In the genomic region with DNA sequence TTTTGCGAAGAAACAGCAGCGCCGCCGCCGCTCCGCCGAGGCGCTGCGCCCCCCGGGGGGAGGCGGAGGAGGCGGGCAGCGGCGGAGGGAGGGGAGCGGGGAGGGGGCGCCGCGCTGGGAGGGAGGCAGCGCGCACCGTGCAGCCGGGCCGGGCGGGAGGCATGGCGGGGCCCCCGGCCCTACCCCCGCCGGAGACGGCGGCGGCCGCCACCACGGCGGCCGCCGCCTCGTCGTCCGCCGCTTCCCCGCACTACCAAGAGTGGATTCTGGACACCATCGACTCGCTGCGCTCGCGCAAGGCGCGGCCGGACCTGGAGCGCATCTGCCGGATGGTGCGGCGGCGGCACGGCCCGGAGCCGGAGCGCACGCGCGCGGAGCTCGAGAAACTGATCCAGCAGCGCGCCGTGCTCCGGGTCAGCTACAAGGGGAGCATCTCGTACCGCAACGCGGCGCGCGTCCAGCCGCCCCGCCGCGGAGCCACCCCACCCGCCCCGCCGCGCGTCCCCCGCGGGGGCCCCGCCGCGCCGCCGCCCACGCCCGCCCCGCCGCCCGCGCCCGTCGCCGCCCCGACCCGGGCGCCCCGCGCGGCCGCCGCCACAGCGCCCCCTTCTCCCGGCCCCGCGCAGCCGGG, we compare ENCODE assay signal across 7 mouse cellular contexts. TPM values are rescaled to one million over a fixed set of nuclear protein-coding genes. Genes with fewer than 3 reads are reported as not detected.
DNase-seq lines count a peak whose midpoint lies in the region; TF ChIP-seq lines count a peak whose summit lies in the region.

Gene Samd1 (plus strand): TSS at position 162 of the 631 bp plus-strand sequence.

- peak; percentile 58 for DNase-seq in MEL (ENCODE audit: low read depth, low spot score)
- DNase-seq in adrenal gland, postnatal 4 days (ENCODE audit: low spot score in 2 of 2) = no peak
- DNase-seq in forebrain, embryonic 10.5 days (ENCODE audit: extremely low spot score, low spot score) = peak; percentile 52
- no peak for DNase-seq in heart, postnatal 25 days (ENCODE audit: low spot score)
- DNase-seq in layer of hippocampus, postnatal 14 days (ENCODE audit: low spot score in 2 of 2) = peak in 1 of 2 experiments; percentile 52
- peak; percentile 63 to 79 for DNase-seq in lung, postnatal 4 days
- DNase-seq in right cerebral cortex, postnatal 4 days = peak; percentile 68

- H3K79me2 ChIP-seq in MEL (ENCODE audit: control insufficient read depth, insufficient read depth, low read length, poor library complexity) = peaks cover 20% of the 10 kb centered on the region

- TF ChIP-seq CTCF in MEL (IDR thresholded peaks at IDR 0.05 in 2 of 3, conservative IDR thresholded peaks at IDR 0.05 in 1 of 3; ENCODE audit: control insufficient read depth in 1 of 3, insufficient read depth in 1 of 3, low read depth in 2 of 3, low read length in 3 of 3, poor library complexity in 1 of 3, severe bottlenecking in 1 of 3) = no peak

- no peak for TF ChIP-seq EP300 in MEL (IDR thresholded peaks at IDR 0.05; ENCODE audit: low read depth in 1 of 2, low read length in 2 of 2)

- 5% methylated on average over 81 of the region's 112 CpGs for WGBS in forebrain, embryonic 10.5 days

- H3K4me1 ChIP-seq in MEL (ENCODE audit: control insufficient read depth in 1 of 2, insufficient read depth in 2 of 2, low read length in 2 of 2) = peaks cover 4 to 16% of the 10 kb centered on the region in 2 experiments
- H3K4me1 ChIP-seq in forebrain, embryonic 10.5 days = peaks cover 47% of the 10 kb centered on the region

- H3K27me3 ChIP-seq in MEL (ENCODE audit: control insufficient read depth in 1 of 2, insufficient read depth in 2 of 2, low read length in 2 of 2) = no peaks in the 10 kb centered on the region
- peaks cover 43% of the 10 kb centered on the region for H3K27me3 ChIP-seq in forebrain, embryonic 10.5 days (ENCODE audit: poor library complexity, severe bottlenecking)

- H3K9me3 ChIP-seq in MEL (replicated peaks; ENCODE audit: insufficient read depth, low read length) = no peaks in the 10 kb centered on the region
- H3K9me3 ChIP-seq in forebrain, embryonic 10.5 days = no peaks in the 10 kb centered on the region

- H3K4me3 ChIP-seq in MEL (ENCODE audit: control insufficient read depth in 1 of 2, insufficient read depth in 1 of 2, low read depth in 2 of 2, low read length in 2 of 2) = peak within 1 kb of the TSS; percentile 83 to 98
- peak within 1 kb of the TSS; percentile 85 for H3K4me3 ChIP-seq in forebrain, embryonic 10.5 days

- peaks cover 3 to 9% of the 10 kb centered on the region in 2 experiments; a peak in 2 of 4 replicates for H3K36me3 ChIP-seq in MEL (ENCODE audit: control insufficient read depth in 1 of 2, insufficient read depth in 2 of 2, low read length in 2 of 2)
- peaks cover 65% of the 10 kb centered on the region for H3K36me3 ChIP-seq in forebrain, embryonic 10.5 days (replicated peaks)

- intact Hi-C loops in heart, postnatal 25 days (cut with DNase I) = no loop called here

- H3K27ac ChIP-seq in MEL (ENCODE audit: control insufficient read depth, low read depth, low read length) = peak within 1 kb of the TSS; percentile 91
- peak within 1 kb of the TSS; percentile 96 for H3K27ac ChIP-seq in forebrain, embryonic 10.5 days

- no peak for TF ChIP-seq RAD21 in MEL (IDR thresholded peaks at IDR 0.05; ENCODE audit: low read depth, low read length)

- TF ChIP-seq POLR2A in MEL (IDR thresholded peaks at IDR 0.05; ENCODE audit: control insufficient read depth in 1 of 2, insufficient read depth in 1 of 2, low read depth in 1 of 2, low read length in 2 of 2, poor library complexity in 1 of 2) = no peak

- peak within 1 kb of the TSS; percentile 97 for H3K9ac ChIP-seq in MEL (ENCODE audit: control insufficient read depth, low read depth, low read length, poor library complexity, severe bottlenecking)

TF ChIP-seq in MEL, 35 proteins besides CTCF, POLR2A, EP300 and RAD21:
- TF ChIP-seq POLR2AphosphoS5 (IDR thresholded peaks at IDR 0.05; ENCODE audit: borderline replicate concordance, low read depth, low read length) (no peak), NRF1 (IDR thresholded peaks at IDR 0.05; ENCODE audit: insufficient read depth, low read depth, low read length, poor library complexity, severe bottlenecking) (peak; percentile 61), MXI1 (IDR thresholded peaks at IDR 0.05; ENCODE audit: low read depth, low read length) (0 out of 2 replicates have a peak, but pooled peaks have one; percentile 13), SIN3A (IDR thresholded peaks at IDR 0.05; ENCODE audit: low read length) (0 out of 2 replicates have a peak, but pooled peaks have one; percentile 5)

RNA-seq across cellular contexts. Expression of gene Samd1, which starts in this region (rescaled TPM):
- total RNA-seq in MEL (2012; rRNA removed) = 96.7 and 111 TPM in 2 replicates
- polyA plus RNA-seq in MEL (2012; ENCODE audit: insufficient read depth in 1 of 2, insufficient read length in 2 of 2, low read depth in 1 of 2, low replicate concordance in 2 of 2, missing spikeins in 1 of 2) = 100 to 1,000 TPM in 1 of 2 experiments, not detected in 1; 121 TPM
- 10 to 100 TPM; 57.6 to 63.1 TPM for total RNA-seq in adrenal gland, postnatal 4 days (2021)
- polyA plus RNA-seq in forebrain, embryonic 10.5 days (2016; fragmentation: Nextera tagmentation; extraction: Ambion mirVana) = 10.2 and 10.3 TPM in 2 replicates
- 10 to 100 TPM; 27.4 to 30.9 TPM for total RNA-seq in heart, postnatal 25 days (2021)
- 10 to 100 TPM; 51.0 to 52.7 TPM for total RNA-seq in layer of hippocampus, postnatal 14 days (2021)

Comparison
In these comparisons a context has a peak if more than half of its experiments do, and no peak if none do; other contexts are left out.
1. DNase-seq: peak in MEL (single experiment), forebrain, embryonic 10.5 days (single experiment), lung, postnatal 4 days (2 of 2) and right cerebral cortex, postnatal 4 days (single experiment); none in adrenal gland, postnatal 4 days (0 of 2) and heart, postnatal 25 days (single experiment).